Mouse (Mus musculus): Measurements from ENCODE around the gene Ube2r2.

DNA sequence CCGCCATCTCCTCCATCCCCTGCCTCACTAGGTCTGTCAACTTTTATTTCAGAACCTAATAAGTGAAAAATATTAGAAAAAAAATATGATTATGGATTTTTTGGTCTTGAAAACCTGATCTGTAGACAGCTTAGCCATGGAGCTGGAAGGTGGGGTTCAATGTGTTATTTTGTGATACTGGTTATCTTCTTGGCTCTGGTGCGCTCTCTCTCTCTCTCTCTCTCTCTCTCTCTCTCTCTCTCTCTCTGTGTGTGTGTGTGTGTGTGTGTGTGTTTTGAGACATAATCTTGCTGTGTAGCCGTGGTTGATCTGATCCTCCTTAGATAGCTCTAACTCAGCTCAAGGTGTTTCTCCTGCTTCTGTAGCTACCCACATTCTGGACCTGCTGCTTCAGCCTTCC, 5.7 kb upstream of the Ube2r2 start:
- TF ChIP-seq CTCF (IDR thresholded peaks at IDR 0.05; ENCODE audit: low read depth, low read length) (no peak), POLR2A (IDR thresholded peaks at IDR 0.05; ENCODE audit: insufficient read depth, low read length) (no peak)
